Mouse (Mus musculus) spleen, adult 2 months (tissue): ENCODE data around the gene Cbfa2t3. TPM values are rescaled to one million over a fixed set of nuclear protein-coding genes. Genes with fewer than 3 reads are reported as not detected.

Experiments
- DNase-seq, 2 experiments: peaks; one replicate each; pipeline versions ENCODE4 v3.0.0 to v3.0.0-alpha.2; 2012 to 2021; ENCODE audit warnings: low spot score in 2 of 2, low read depth in 1 of 2
- H3K27ac ChIP-seq: fragments of 200-500 bp; 2 replicates; pipeline ENCODE4 v1.5.1; 2012; ENCODE audit warnings: low read length, inconsistent platforms; ENCODE audit not compliant: insufficient read depth
- H3K27me3 ChIP-seq: fragments of 200-500 bp; 2 replicates; pipeline ENCODE4 v1.6.1; 2012; ENCODE audit warnings: mild to moderate bottlenecking, moderate library complexity, low read length, inconsistent platforms; ENCODE audit not compliant: control insufficient read depth, insufficient read depth
- H3K36me3 ChIP-seq: fragments of 200-500 bp; 2 replicates; pipeline ENCODE4 v1.6.1; 2012; ENCODE audit warnings: mild to moderate bottlenecking, low read length, inconsistent platforms; ENCODE audit not compliant: control insufficient read depth, insufficient read depth
- H3K4me1 ChIP-seq: fragments of 200-500 bp; 2 replicates; pipeline ENCODE4 v1.6.1; 2011; ENCODE audit warnings: inconsistent platforms; ENCODE audit not compliant: control insufficient read depth, insufficient read depth, insufficient read length
- H3K4me3 ChIP-seq: fragments of 200-500 bp; 2 replicates; pipeline ENCODE4 v1.5.1; 2011; ENCODE audit warnings: mild to moderate bottlenecking, inconsistent platforms; ENCODE audit not compliant: insufficient read depth, insufficient read length; ENCODE audit errors: extremely low read depth
- CTCF ChIP-seq: fragments of 200-500 bp; IDR thresholded peaks from 2 replicates; pipeline ENCODE4 v1.5.1; 2011; ENCODE audit warnings: mild to moderate bottlenecking, inconsistent platforms; ENCODE audit not compliant: insufficient read depth, insufficient read length, insufficient replicate concordance; ENCODE audit errors: extremely low read depth
- POLR2A ChIP-seq: fragments of 200-500 bp; IDR thresholded peaks from 2 replicates; pipeline ENCODE4 v1.6.1; 2011; ENCODE audit warnings: low read depth, low read length, inconsistent platforms
- WGBS: fragments of 180-500 bp; shearing (Covaris S2); methylation state at CpG from one replicate; pipeline ENCODE4 v1.1.7; 2018; 5-methylcytosine and 5-hydroxymethylcytosine counted together
- polyA plus RNA-seq: library from polyadenylated mRNA; depleted of rRNA; stranded (reverse); fragments of >200 nt; gene quantifications from 2 replicates; pipeline ENCODE4 v1.2.3, GENCODE M21; 2012

Gene Cbfa2t3
- polyA plus RNA-seq, 1 experiment: 38.3 TPM

- H3K36me3 ChIP-seq: peaks cover 1% of the 10 kb centered on the region
- H3K4me3 ChIP-seq: no peak overlapping the region
- peaks cover 2% of the 10 kb centered on the region; the same call in 1 of the 2 replicates for H3K27me3 ChIP-seq
- DNase-seq: no peak
- H3K27ac ChIP-seq: no peak overlapping the region
- TF ChIP-seq CTCF (no peak), POLR2A (no peak)
- peaks cover 6% of the 10 kb centered on the region for H3K4me1 ChIP-seq
- WGBS: 76% methylated on average over 11 of the region's 11 CpGs
These were observed 16.1 kb downstream of the Cbfa2t3 start for GRCm38 (mm10) chr8:122682820-122683219.

DNA sequence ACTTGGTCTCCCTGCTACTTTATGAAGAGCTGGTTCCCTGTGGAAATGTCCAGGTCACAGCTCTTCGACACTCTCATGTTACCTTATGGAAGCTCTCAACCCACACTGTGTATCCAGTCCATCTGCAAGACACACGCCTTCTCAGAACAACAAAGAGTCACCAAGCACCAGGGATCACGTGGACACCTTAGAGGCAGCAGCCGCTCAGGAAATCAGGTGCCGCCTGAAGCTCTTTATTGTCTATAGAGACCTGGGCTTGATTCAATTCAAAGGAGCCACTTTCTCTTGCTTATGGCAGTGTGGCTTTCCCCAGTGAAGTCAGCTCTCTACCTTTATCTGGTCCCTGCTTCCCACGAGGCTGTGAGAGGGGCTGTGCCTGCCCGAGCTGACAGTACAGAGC is 18.7 kb downstream of the Cbfa2t3 start:
- Histone ChIP-seq H3K27ac (no peak overlapping the region), H3K4me1 (peaks cover 18% of the 10 kb centered on the region)
- WGBS: 63% methylated on average over 7 of the region's 7 CpGs

DNA sequence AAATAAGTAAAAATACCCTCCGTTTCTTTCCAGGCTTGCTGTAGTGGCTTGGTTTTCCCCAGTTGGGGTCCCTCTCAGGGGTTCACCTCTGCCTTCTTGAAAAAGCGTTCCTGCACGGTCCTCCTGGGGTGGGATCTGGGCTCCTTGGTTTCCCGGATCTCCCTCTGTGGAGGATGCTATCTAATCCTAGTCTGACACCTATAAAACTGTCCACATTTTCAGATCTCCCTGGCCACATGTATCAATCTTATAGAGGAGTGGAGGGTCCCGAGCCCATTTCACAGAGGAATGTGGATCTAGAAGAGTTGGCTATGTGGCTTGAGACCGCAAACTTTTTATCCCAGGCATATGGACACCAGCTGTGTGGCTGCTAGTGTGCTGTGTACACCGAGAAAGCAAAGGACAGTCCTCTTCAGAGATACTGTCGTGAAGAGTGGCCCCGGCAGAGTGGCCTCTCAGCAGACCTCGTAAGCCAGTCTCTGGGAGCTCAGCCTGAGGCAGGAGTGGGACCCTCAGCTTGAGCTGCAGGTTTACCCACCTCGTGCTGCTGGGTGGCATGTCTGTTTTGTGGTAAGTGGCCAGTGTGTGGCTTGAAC is 19.5 kb downstream of the Cbfa2t3 start:
- Histone ChIP-seq H3K4me1 (peaks cover 18% of the 10 kb centered on the region), H3K27ac (no peak overlapping the region), H3K36me3 (no peaks in the 10 kb centered on the region; the same call in 1 of the 2 replicates), H3K4me3 (no peak overlapping the region), H3K27me3 (peaks cover 2% of the 10 kb centered on the region; the same call in 1 of the 2 replicates)
- no peak for TF ChIP-seq POLR2A
- TF ChIP-seq CTCF: no peak
- 69% methylated on average over 11 of the region's 11 CpGs for WGBS
- DNase-seq: no peak

More for the DNA sequence above, 18.7 kb downstream of the Cbfa2t3 start:
- no peak for DNase-seq
- H3K27me3 ChIP-seq: peaks cover 2% of the 10 kb centered on the region; the same call in 1 of the 2 replicates
- H3K4me3 ChIP-seq: no peak overlapping the region
- H3K36me3 ChIP-seq: no peaks in the 10 kb centered on the region; the same call in 1 of the 2 replicates
- TF ChIP-seq CTCF (no peak), POLR2A (no peak)

DNA sequence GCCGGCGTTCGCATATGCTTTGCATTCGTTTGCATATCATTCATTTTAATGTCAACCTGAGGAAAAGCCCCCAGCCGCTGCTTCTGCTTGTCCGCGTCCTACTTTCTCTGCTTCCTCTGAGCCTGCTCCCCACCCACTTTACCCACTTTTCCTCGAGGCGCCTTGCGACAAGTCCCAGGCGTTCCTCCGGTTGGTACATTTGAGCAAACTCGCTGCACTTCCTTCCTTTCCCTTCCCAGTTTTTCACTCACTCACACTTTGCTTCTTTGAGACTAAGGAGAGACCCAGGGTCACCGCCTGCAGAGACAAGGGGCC is 20.1 kb downstream of the Cbfa2t3 start:
- TF ChIP-seq CTCF (no peak), POLR2A (no peak)
- Histone ChIP-seq H3K27me3 (peaks cover 2% of the 10 kb centered on the region; the same call in 1 of the 2 replicates), H3K36me3 (peaks cover 1% of the 10 kb centered on the region), H3K4me1 (peaks cover 18% of the 10 kb centered on the region), H3K27ac (peak overlapping the region; percentile 66), H3K4me3 (peak overlapping the region; percentile 69)
- 5% methylated on average over 14 of the region's 14 CpGs for WGBS
- no peak for DNase-seq

GRCm38 (mm10) chr8:122678061-122678895 is 20.6 kb downstream of the Cbfa2t3 start:
- DNase-seq: peak; percentile 53 to 82
- H3K27me3 ChIP-seq: peaks cover 2% of the 10 kb centered on the region; the same call in 1 of the 2 replicates
- peaks cover 2% of the 10 kb centered on the region for H3K36me3 ChIP-seq
- under 1% methylated on average over 114 of the region's 127 CpGs for WGBS
- peak overlapping the region; percentile 66 for H3K27ac ChIP-seq
- peak overlapping the region; percentile 69 for H3K4me3 ChIP-seq
- TF ChIP-seq POLR2A (no peak), CTCF (peak; percentile 83)
- peaks cover 18% of the 10 kb centered on the region for H3K4me1 ChIP-seq

- no peak for DNase-seq
- no peak for TF ChIP-seq POLR2A
- TF ChIP-seq CTCF: no peak
- WGBS: 14% methylated on average over 35 of the region's 35 CpGs
- peaks cover 2% of the 10 kb centered on the region; the same call in 1 of the 2 replicates for H3K27me3 ChIP-seq
- peaks cover 18% of the 10 kb centered on the region for H3K4me1 ChIP-seq
- H3K4me3 ChIP-seq: peak overlapping the region; percentile 69
- H3K36me3 ChIP-seq: peaks cover 8% of the 10 kb centered on the region
- H3K27ac ChIP-seq: peak overlapping the region; percentile 64
These were observed 21.4 kb downstream of the Cbfa2t3 start for GRCm38 (mm10) chr8:122677481-122678021.
